Mouse (Mus musculus): ENCODE results near the gene Dtnb.

DNA sequence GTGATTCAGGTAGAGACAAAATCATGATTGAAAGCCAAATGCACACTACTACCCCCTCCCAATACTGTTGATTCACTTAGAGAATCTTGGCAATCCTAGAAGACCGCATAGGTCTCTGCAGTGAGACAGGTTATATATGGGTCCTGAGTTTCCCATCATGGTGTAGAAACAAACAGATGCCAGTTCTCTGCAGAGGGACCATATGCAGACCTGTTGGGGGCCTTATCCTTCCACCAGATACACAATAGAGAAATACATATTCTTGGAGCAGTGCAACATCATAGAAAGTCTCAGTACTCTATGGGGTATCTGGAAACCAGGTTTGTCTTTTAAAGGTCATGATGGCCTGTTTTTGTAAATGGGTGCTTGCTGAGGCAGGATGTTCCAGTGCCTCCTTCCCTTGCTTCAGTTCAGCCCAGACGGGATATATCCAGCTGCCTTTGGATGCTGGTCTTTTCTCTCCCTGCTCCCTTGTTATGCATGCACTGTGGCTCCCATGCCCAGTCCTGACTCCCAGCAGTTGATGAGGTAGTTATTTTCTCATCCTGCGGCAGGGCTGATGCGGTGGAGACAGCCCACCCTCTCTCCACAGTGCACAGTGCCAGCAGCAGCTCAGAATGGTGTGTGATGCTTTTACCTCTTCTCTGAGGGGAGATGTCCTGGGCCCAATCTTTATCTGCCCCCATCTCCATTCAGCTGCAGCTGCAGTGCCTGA lies 188.9 kb downstream of the Dtnb start:
- TF ChIP-seq CTCF (IDR thresholded peaks at IDR 0.05; ENCODE audit: low read depth, low read length) (no peak), POLR2A (IDR thresholded peaks at IDR 0.05; ENCODE audit: borderline replicate concordance, low read depth, low read length) (no peak)

All from bone marrow macrophage, adult 2 months (primary cell).